Mouse (Mus musculus): ENCODE data around the gene Ang.

The Ang gene

GRCm38 (mm10) chr14:51127648-51128258 is 36.8 kb downstream of the Ang start:
- in situ Hi-C loops (cut with MboI, MseI): no loop called here

- in situ Hi-C loops (cut with MboI, MseI): no loop called here
Observed at GRCm38 (mm10) chr14:51128775-51129623, 38.0 kb downstream of the Ang start.

GRCm38 (mm10) chr14:51129624-51129975 is 38.6 kb downstream of the Ang start:
- in situ Hi-C loops (cut with MboI, MseI): no loop called here

- in situ Hi-C loops (cut with MboI, MseI): no loop called here
Observed at GRCm38 (mm10) chr14:51130315-51130940, 39.5 kb downstream of the Ang start.

- in situ Hi-C loops (cut with MboI, MseI): no loop called here
Observed at GRCm38 (mm10) chr14:51131086-51131815, 40.3 kb downstream of the Ang start.

GRCm38 (mm10) chr14:51132372-51132771 is 41.4 kb downstream of the Ang start:
- in situ Hi-C loops (cut with MboI, MseI): no loop called here

- in situ Hi-C loops (cut with MboI, MseI): no loop called here
Observed at GRCm38 (mm10) chr14:51140342-51140741, 49.4 kb downstream of the Ang start.

GRCm38 (mm10) chr14:51142119-51142518 is 51.2 kb downstream of the Ang start:
- in situ Hi-C loops (cut with MboI, MseI): no loop called here

- in situ Hi-C loops (cut with MboI, MseI): no loop called here
Observed at GRCm38 (mm10) chr14:51142568-51142967, 51.6 kb downstream of the Ang start.

GRCm38 (mm10) chr14:51143287-51143686 is 52.3 kb downstream of the Ang start:
- in situ Hi-C loops (cut with MboI, MseI): no loop called here

GRCm38 (mm10) chr14:51143937-51144336 is 53.0 kb downstream of the Ang start:
- in situ Hi-C loops (cut with MboI, MseI): no loop called here

- in situ Hi-C loops (cut with MboI, MseI): no loop called here
Observed at GRCm38 (mm10) chr14:51144451-51144850, 53.5 kb downstream of the Ang start.

- in situ Hi-C loops (cut with MboI, MseI): no loop called here
Observed at GRCm38 (mm10) chr14:51145521-51145920, 54.6 kb downstream of the Ang start.

GRCm38 (mm10) chr14:51146685-51147084 is 55.7 kb downstream of the Ang start, which contains the start of gene Rnase1:
Gene Rnase1, minus strand, starts transcription at chr14:51146785.
- in situ Hi-C loops (cut with MboI, MseI): no loop called here

- in situ Hi-C loops (cut with MboI, MseI): no loop called here
Observed at GRCm38 (mm10) chr14:51148006-51148405, 57.1 kb downstream of the Ang start.

- in situ Hi-C loops (cut with MboI, MseI): no loop called here
Observed at GRCm38 (mm10) chr14:51149164-51149563, 58.2 kb downstream of the Ang start.

GRCm38 (mm10) chr14:51150206-51150831 is 59.4 kb downstream of the Ang start:
- in situ Hi-C loops (cut with MboI, MseI): no loop called here

Data from T-helper 1 cell (primary cell).